Mouse (Mus musculus) megakaryocyte, embryonic 14.5 days (primary cell): ENCODE results near the gene Reln. TPM values are rescaled to one million over a fixed set of nuclear protein-coding genes. Genes with fewer than 3 reads are reported as not detected.

Source experiments
- H3K27me3 ChIP-seq: replicated peaks from 2 replicates; pipeline ENCODE3; 2012; ENCODE audit warnings: inconsistent platforms
- H3K36me3 ChIP-seq: replicated peaks from 2 replicates; pipeline ENCODE3; 2012; ENCODE audit warnings: low read length, inconsistent platforms, mixed read lengths
- H3K4me1 ChIP-seq: 2 replicates; pipeline ENCODE4 v1.6.1; 2012; ENCODE audit warnings: inconsistent platforms
- H3K4me3 ChIP-seq: replicated peaks from 2 replicates; pipeline ENCODE3; 2012; ENCODE audit warnings: moderate library complexity, mild to moderate bottlenecking, inconsistent platforms
- H3K9me3 ChIP-seq: 2 replicates; pipeline ENCODE4 v1.6.1; 2012; ENCODE audit warnings: inconsistent platforms
- FLI1 ChIP-seq: IDR thresholded peaks from 2 replicates; pipeline ENCODE4 v1.6.1; 2012; ENCODE audit warnings: low read length, inconsistent platforms, mixed read lengths
- GATA1 ChIP-seq: IDR thresholded peaks from 3 replicates; pipeline ENCODE4 v1.6.1; 2012; ENCODE audit warnings: mixed read lengths, low read length, inconsistent platforms, borderline replicate concordance
- polyA plus RNA-seq: library from polyadenylated mRNA; stranded (reverse); fragments of >175 nt; gene quantifications from 2 replicates; pipeline ENCODE4 v1.2.3, GENCODE M21; 2012; ENCODE audit warnings: low replicate concordance; ENCODE audit not compliant: insufficient read depth

The Reln gene
- polyA plus RNA-seq, 1 experiment = 2.0 TPM

- TF ChIP-seq GATA1 (no peak), FLI1 (no peak)
- H3K27me3 ChIP-seq = no peaks in the 10 kb centered on the region
- no peaks in the 10 kb centered on the region for H3K36me3 ChIP-seq
- H3K9me3 ChIP-seq = no peaks in the 10 kb centered on the region
- no peaks in the 10 kb centered on the region for H3K4me1 ChIP-seq
- H3K4me3 ChIP-seq = no peak overlapping the region
Measured at GRCm38 (mm10) chr5:22094043-22094442, 250.5 kb downstream of the Reln start.

- Histone ChIP-seq H3K27me3 (no peaks in the 10 kb centered on the region), H3K9me3 (no peaks in the 10 kb centered on the region), H3K4me1 (no peaks in the 10 kb centered on the region), H3K4me3 (no peak overlapping the region), H3K36me3 (no peaks in the 10 kb centered on the region)
- TF ChIP-seq FLI1 (no peak), GATA1 (no peak)
Measured at GRCm38 (mm10) chr5:22093157-22093865, 251.2 kb downstream of the Reln start.

GRCm38 (mm10) chr5:22080468-22080986 lies 264.0 kb downstream of the Reln start:
- Histone ChIP-seq H3K9me3 (no peaks in the 10 kb centered on the region), H3K27me3 (no peaks in the 10 kb centered on the region), H3K4me1 (no peaks in the 10 kb centered on the region), H3K4me3 (no peak overlapping the region), H3K36me3 (no peaks in the 10 kb centered on the region)
- TF ChIP-seq GATA1 (no peak), FLI1 (no peak)

GRCm38 (mm10) chr5:22074971-22075370 lies 269.5 kb downstream of the Reln start:
- H3K4me3 ChIP-seq = no peak overlapping the region
- H3K36me3 ChIP-seq = no peaks in the 10 kb centered on the region
- no peaks in the 10 kb centered on the region for H3K4me1 ChIP-seq
- TF ChIP-seq FLI1 (no peak), GATA1 (no peak)
- H3K9me3 ChIP-seq = peaks cover 9% of the 10 kb centered on the region
- H3K27me3 ChIP-seq = no peaks in the 10 kb centered on the region

DNA sequence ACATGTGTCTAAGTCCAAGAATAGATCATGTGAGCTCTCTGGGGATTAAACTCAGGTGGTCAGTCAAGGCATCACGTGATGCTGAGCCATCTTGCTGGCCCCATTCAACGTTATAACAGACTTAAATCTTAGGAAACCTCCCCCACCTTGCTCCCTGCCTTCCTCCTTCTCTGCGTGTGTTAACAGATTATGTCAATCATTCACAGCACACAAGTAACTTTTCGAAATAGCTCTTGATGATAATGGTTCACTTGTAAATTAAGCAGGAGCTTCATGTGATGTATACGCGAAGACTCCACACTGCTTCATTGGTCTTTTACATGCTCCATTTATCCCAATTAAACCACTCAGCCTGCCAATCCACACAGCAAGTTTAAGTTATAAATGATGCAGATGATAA lies 271.9 kb downstream of the Reln start:
- no peak overlapping the region for H3K4me3 ChIP-seq
- TF ChIP-seq FLI1 (no peak), GATA1 (no peak)
- no peaks in the 10 kb centered on the region for H3K36me3 ChIP-seq
- H3K4me1 ChIP-seq = no peaks in the 10 kb centered on the region
- H3K9me3 ChIP-seq = peaks cover 9% of the 10 kb centered on the region
- H3K27me3 ChIP-seq = no peaks in the 10 kb centered on the region

GRCm38 (mm10) chr5:22059251-22059650 lies 285.3 kb downstream of the Reln start:
- no peak for TF ChIP-seq FLI1
- no peak for TF ChIP-seq GATA1
- Histone ChIP-seq H3K36me3 (no peaks in the 10 kb centered on the region), H3K4me1 (no peaks in the 10 kb centered on the region), H3K4me3 (no peak overlapping the region), H3K9me3 (no peaks in the 10 kb centered on the region), H3K27me3 (no peaks in the 10 kb centered on the region)

DNA sequence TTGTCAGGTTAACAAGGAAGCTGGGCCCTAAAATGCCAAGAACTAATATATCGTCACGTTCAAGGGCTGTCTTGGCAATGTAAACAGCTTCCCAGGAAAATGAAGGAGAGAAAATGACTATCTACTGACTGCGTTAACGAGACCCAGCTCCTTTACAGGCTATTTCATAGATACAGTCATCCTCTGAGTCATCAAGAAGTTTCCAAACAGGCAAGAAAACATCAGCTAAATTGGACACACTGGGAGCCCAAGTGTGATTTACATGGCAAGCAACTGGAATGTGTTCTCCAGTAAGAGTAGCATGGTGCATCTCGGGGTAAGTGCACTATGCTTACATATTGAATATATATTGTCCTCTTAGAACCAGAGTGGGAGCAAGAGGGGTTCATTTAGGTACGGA lies 302.7 kb downstream of the Reln start:
- TF ChIP-seq FLI1 (no peak), GATA1 (no peak)
- H3K27me3 ChIP-seq = no peaks in the 10 kb centered on the region

GRCm38 (mm10) chr5:22039375-22040149 lies 304.9 kb downstream of the Reln start:
- no peaks in the 10 kb centered on the region for H3K27me3 ChIP-seq
- no peak for TF ChIP-seq FLI1
- TF ChIP-seq GATA1 = no peak

More for the DNA sequence above, 302.7 kb downstream of the Reln start:
- Histone ChIP-seq H3K9me3 (no peaks in the 10 kb centered on the region), H3K4me1 (no peaks in the 10 kb centered on the region), H3K4me3 (no peak overlapping the region), H3K36me3 (no peaks in the 10 kb centered on the region)

DNA sequence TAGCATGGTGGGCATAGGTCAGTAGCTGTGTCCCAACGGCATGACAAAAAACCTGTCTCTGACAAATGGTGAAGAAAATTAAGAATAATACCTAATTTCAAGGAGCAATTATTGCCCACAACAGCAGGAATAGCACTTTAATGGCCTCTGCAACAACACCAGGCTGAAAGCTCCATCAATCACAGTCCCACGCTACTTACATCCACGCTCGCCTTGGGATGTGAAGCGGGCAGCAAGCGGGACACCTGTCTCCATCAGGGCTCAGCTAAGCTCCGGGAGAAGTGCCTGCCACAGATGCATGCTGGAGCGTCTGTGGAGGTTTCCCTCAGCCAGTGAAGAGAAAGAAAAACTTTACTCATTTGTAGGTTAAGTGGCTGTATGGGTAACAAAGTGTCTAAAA lies 309.3 kb downstream of the Reln start:
- H3K4me3 ChIP-seq = no peak overlapping the region
- H3K36me3 ChIP-seq = no peaks in the 10 kb centered on the region
- TF ChIP-seq GATA1 (no peak), FLI1 (no peak)
- 0 out of 2 replicates have a peak, but pooled peaks cover 4% of the 10 kb centered on the region for H3K9me3 ChIP-seq
- H3K4me1 ChIP-seq = no peaks in the 10 kb centered on the region
- H3K27me3 ChIP-seq = no peaks in the 10 kb centered on the region

More at GRCm38 (mm10) chr5:22039375-22040149, 304.9 kb downstream of the Reln start:
- Histone ChIP-seq H3K9me3 (0 out of 2 replicates have a peak, but pooled peaks cover 4% of the 10 kb centered on the region), H3K4me3 (no peak overlapping the region), H3K36me3 (no peaks in the 10 kb centered on the region), H3K4me1 (no peaks in the 10 kb centered on the region)

DNA sequence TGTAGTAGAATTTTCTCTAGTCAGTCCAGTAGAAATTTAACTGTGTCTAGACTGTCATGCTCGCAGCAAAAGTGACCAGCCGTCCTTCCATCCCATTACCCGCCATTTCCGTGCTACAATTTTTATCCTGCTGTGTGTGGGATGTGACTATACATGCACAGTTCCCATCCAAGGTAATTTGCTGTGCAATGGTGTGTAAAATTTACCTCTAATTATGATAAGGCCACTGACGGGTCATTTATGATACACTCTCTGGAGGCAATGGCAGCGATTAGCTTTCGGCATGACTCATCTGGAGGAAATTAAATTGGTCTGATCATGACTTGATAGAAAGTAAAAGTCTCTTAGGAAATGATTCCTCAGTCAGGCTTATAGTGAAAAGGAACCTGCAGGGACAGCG lies 311.5 kb downstream of the Reln start:
- TF ChIP-seq FLI1 (no peak), GATA1 (no peak)
- H3K36me3 ChIP-seq = no peaks in the 10 kb centered on the region
- no peak overlapping the region for H3K4me3 ChIP-seq
- no peaks in the 10 kb centered on the region for H3K4me1 ChIP-seq
- 0 out of 2 replicates have a peak, but pooled peaks cover 4% of the 10 kb centered on the region for H3K9me3 ChIP-seq
- H3K27me3 ChIP-seq = no peaks in the 10 kb centered on the region
